In genomic region chr6:91236429-91236828, GRCm38 (mm10) we compare ENCODE assay signal across 14 mouse cellular contexts. TPM values are rescaled to one million over a fixed set of nuclear protein-coding genes. Genes with fewer than 3 reads are reported as not detected.
DNase-seq lines count a peak whose midpoint lies in the region; ATAC-seq lines count a peak whose summit lies in the region.
"Had no signal": no experiment of that assay in that cellular context is flagged by ENCODE, and none has a peak within 500 bp of the region (broad histone marks: within the 10 kb centered on the region; RNA-seq: fewer than 3 reads in every experiment).

No protein-coding gene starts in this region.

- peaks cover 14% of the 10 kb centered on the region for H3K4me1 ChIP-seq in heart, embryonic 10.5 days
- peaks cover 15% of the 10 kb centered on the region for H3K4me1 ChIP-seq in heart, embryonic 12.5 days (replicated peaks)
- H3K4me1 ChIP-seq in embryonic facial prominence, embryonic 15.5 days, result peaks cover 63% of the 10 kb centered on the region
- H3K4me1 ChIP-seq in limb, embryonic 15.5 days, result peaks cover 56% of the 10 kb centered on the region

- no peaks in the 10 kb centered on the region for H3K9me3 ChIP-seq in heart, embryonic 10.5 days
- H3K9me3 ChIP-seq in heart, embryonic 12.5 days (replicated peaks), result no peaks in the 10 kb centered on the region
- H3K9me3 ChIP-seq in embryonic facial prominence, embryonic 15.5 days (replicated peaks), result no peaks in the 10 kb centered on the region
- no peaks in the 10 kb centered on the region for H3K9me3 ChIP-seq in limb, embryonic 15.5 days
- H3K9me3 ChIP-seq: heart, embryonic 13.5 days; intestine, embryonic 15.5 days had no signal

- 47% methylated on average over 6 of the region's 6 CpGs for WGBS in heart, embryonic 10.5 days
- 35% methylated on average over 6 of the region's 6 CpGs for WGBS in heart, embryonic 12.5 days
- WGBS in embryonic facial prominence, embryonic 15.5 days, result 29% methylated on average over 6 of the region's 6 CpGs
- WGBS in limb, embryonic 15.5 days, result 16% methylated on average over 6 of the region's 6 CpGs

- no peak for ATAC-seq in heart, embryonic 12.5 days (ENCODE audit: insufficient number of reproducible peaks, low FRiP score)
- ATAC-seq in embryonic facial prominence, embryonic 15.5 days (ENCODE audit: insufficient number of reproducible peaks, low FRiP score, low TSS enrichment, low read depth), result peak; percentile 64
- ATAC-seq in limb, embryonic 15.5 days (ENCODE audit: insufficient number of reproducible peaks, low FRiP score, low TSS enrichment, low read depth), result no peak
- ATAC-seq: CD4-positive, CD25-positive, alpha-beta regulatory T cell, adult 4 months; intestine, embryonic 15.5 days had no signal

- no peak overlapping the region for H3K4me2 ChIP-seq in heart, embryonic 12.5 days
- H3K4me2 ChIP-seq in embryonic facial prominence, embryonic 15.5 days (replicated peaks), result no peak overlapping the region; the same call in 1 of the 2 replicates
- peak overlapping the region; percentile 19 for H3K4me2 ChIP-seq in limb, embryonic 15.5 days
- H3K4me2 ChIP-seq: heart, embryonic 13.5 days; intestine, embryonic 15.5 days had no signal

- no peak overlapping the region for H3K4me3 ChIP-seq in heart, embryonic 10.5 days
- no peak overlapping the region for H3K4me3 ChIP-seq in heart, embryonic 12.5 days
- no peak overlapping the region for H3K4me3 ChIP-seq in embryonic facial prominence, embryonic 15.5 days (replicated peaks)
- no peak overlapping the region for H3K4me3 ChIP-seq in limb, embryonic 15.5 days
- H3K4me3 ChIP-seq: heart, embryonic 13.5 days; intestine, embryonic 15.5 days had no signal

- peaks cover 65% of the 10 kb centered on the region for H3K27me3 ChIP-seq in heart, embryonic 10.5 days (ENCODE audit: insufficient read depth, poor library complexity, severe bottlenecking)
- H3K27me3 ChIP-seq in heart, embryonic 12.5 days (replicated peaks), result peaks cover 67% of the 10 kb centered on the region
- no peaks in the 10 kb centered on the region for H3K27me3 ChIP-seq in embryonic facial prominence, embryonic 15.5 days
- no peaks in the 10 kb centered on the region for H3K27me3 ChIP-seq in limb, embryonic 15.5 days
- H3K27me3 ChIP-seq: intestine, embryonic 15.5 days had no signal

- no peak overlapping the region for H3K9ac ChIP-seq in heart, embryonic 12.5 days
- H3K9ac ChIP-seq in embryonic facial prominence, embryonic 15.5 days, result no peak overlapping the region
- no peak overlapping the region for H3K9ac ChIP-seq in limb, embryonic 15.5 days
- H3K9ac ChIP-seq: heart, embryonic 13.5 days; intestine, embryonic 15.5 days had no signal

- no peaks in the 10 kb centered on the region; the same call in 1 of the 2 replicates for H3K36me3 ChIP-seq in heart, embryonic 10.5 days
- H3K36me3 ChIP-seq in heart, embryonic 12.5 days, result peaks cover 19% of the 10 kb centered on the region; the same call in 1 of the 2 replicates
- peaks cover 19% of the 10 kb centered on the region for H3K36me3 ChIP-seq in embryonic facial prominence, embryonic 15.5 days
- peaks cover 21% of the 10 kb centered on the region for H3K36me3 ChIP-seq in limb, embryonic 15.5 days
- H3K36me3 ChIP-seq: intestine, embryonic 15.5 days had no signal

- DNase-seq in heart, embryonic 10.5 days (ENCODE audit: low spot score), result no peak
- DNase-seq in embryo, embryonic 10.5 days (ENCODE audit: low spot score), result peak; percentile 84
- no peak for DNase-seq in cerebellum, adult 18-20 months
- no peak for DNase-seq in spleen, postnatal 14 days (ENCODE audit: low spot score in 2 of 2)
- no peak for DNase-seq in spleen, adult 18-20 months
- DNase-seq: adrenal gland, postnatal 25 days; lung, postnatal 14 days; thymus, postnatal 36 days had no signal

- H3K27ac ChIP-seq in heart, embryonic 10.5 days, result peak overlapping the region; percentile 37
- no peak overlapping the region for H3K27ac ChIP-seq in heart, embryonic 12.5 days (ENCODE audit: poor library complexity, severe bottlenecking)
- peak overlapping the region; percentile 79 for H3K27ac ChIP-seq in embryonic facial prominence, embryonic 15.5 days (replicated peaks)
- H3K27ac ChIP-seq in limb, embryonic 15.5 days, result peak overlapping the region; percentile 76
- H3K27ac ChIP-seq: heart, embryonic 13.5 days; intestine, embryonic 15.5 days had no signal

RNA-seq across cellular contexts. Expression of gene Fbln2, which starts 24.2 kb away (rescaled TPM):
- polyA plus RNA-seq in heart, embryonic 10.5 days (2016; fragmentation: Nextera tagmentation; extraction: Ambion mirVana), result 99.3 and 114 TPM in 2 replicates
- 210 and 213 TPM in 2 replicates for polyA plus RNA-seq in heart, embryonic 12.5 days (2016; fragmentation: Nextera tagmentation; extraction: Ambion mirVana)
- polyA plus RNA-seq in embryonic facial prominence, embryonic 15.5 days (2015; fragmentation: Nextera tagmentation; extraction: Ambion mirVana), result 240 and 260 TPM in 2 replicates
- polyA plus RNA-seq in limb, embryonic 15.5 days (2015; fragmentation: Nextera tagmentation; extraction: Ambion mirVana), result 297 and 305 TPM in 2 replicates
